Mouse (Mus musculus): ENCODE measurements around the gene Fam129a.

The Fam129a gene

DNA sequence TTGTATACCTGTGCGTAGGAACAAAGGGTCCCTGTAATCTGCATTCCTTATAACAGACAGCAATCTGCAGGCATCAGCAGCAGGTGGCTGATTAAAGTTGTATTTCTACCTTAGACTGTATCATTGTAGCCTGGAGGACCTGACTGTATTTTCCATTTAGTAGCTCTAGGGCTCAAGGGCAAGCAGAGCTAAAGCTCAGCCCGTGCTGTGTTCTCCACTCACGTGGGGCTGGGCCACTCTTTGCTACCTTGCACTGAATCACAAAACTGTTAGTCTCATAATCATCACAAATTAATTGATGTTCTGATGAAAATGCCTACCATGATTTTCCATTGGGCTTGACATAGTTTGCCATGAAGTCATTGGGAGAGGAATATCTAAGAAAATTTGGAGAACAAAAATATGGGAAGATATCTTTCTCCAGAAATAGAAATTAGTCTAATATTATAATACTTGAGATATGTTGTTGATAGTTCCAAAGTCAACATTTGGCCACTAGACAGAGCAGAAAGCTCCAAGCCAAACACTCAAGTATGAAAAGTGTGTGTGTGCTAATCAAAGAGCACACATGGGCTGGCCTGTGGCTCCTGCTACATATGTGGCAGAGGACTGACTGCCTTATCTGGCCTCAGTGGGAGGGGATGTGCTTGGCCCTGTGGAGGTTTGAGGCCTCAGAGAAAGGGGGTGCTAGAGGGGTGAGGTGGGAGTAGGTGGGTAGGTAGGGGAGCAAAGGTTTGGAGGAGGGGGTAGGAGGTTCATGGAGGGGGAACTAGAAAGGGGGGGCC, 53.6 kb downstream of the Fam129a start:
- in situ Hi-C loops (cut with MboI; ENCODE audit: unreplicated experiment in 2 of 2): no loop called here

DNA sequence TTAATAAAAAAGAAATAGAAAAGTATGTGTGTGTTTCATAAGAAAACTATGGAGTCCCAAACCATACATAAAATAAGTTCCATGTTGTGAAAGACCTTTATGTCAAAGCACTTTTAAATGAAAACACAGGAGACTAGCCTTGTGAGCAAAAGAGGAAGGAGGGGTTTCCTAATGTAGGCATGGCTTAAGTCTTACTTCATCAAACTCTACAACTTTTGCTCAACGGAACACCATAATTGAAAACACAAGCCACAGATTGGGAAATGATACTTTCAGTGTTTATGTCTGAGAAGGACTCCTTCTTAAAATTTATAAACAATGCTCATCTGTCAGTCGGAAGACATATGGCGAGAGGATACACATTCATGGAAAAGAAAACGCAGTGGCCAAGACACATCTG, 54.3 kb downstream of the Fam129a start:
- in situ Hi-C loops (cut with MboI; ENCODE audit: unreplicated experiment in 2 of 2): no loop called here

DNA sequence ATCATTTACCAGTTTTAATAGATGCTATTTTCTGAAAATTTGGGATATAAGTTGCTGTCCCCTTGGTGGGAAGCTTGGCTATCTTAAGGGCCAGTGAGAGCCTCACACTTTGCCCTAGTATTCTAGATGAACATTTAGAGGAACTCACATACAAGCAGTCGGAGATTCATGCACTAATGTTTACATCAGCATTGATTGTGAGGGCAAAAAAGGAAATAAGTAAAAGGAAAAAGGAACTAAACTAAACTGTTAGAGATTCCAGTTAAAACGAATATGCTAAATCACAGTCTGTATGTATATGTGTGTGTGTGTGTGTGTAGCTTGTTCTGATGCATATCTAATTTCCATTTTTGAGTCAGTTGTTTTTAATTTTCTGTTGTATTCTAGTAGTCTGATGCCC, 54.7 kb downstream of the Fam129a start:
- in situ Hi-C loops (cut with MboI; ENCODE audit: unreplicated experiment in 2 of 2): no loop called here

DNA sequence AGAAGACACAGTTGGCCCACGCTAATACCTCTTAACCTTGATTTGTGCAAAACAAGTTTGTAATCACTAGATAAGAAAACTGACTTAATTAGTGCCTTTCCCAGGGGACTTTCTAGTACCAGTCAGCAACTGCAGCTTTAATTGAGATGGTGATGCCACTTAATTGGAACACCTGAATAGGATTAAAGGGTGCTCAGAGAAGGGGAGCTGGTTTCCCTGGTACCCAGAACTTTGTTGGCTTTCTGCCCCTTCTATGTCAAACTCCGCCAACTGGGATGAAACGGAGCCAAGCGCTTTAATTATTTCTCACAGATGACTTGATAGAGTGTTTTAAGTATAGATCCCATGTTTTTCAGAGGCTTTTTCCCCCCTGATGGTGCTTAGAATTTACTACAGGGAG, 55.6 kb downstream of the Fam129a start:
- in situ Hi-C loops (cut with MboI; ENCODE audit: unreplicated experiment in 2 of 2): no loop called here

DNA sequence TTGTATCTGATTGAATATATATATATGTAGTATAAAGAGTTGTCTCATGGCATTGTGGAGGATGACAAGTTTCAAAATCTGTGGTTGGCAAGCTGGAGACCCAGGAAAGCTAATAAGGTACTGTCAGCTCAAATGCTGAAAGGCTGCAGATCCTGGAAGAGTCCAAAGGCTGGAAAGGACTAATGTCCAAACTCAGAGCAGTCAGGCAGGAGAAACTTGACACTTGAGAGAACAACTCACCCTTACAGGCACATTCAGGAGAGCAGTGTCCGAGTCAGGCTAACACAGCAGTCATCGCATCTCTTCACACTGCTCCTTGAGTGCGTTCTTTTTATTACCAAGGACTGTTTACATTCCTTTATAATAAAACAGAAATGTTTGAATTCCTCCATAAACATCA, 56.2 kb downstream of the Fam129a start:
- in situ Hi-C loops (cut with MboI; ENCODE audit: unreplicated experiment in 2 of 2): no loop called here

DNA sequence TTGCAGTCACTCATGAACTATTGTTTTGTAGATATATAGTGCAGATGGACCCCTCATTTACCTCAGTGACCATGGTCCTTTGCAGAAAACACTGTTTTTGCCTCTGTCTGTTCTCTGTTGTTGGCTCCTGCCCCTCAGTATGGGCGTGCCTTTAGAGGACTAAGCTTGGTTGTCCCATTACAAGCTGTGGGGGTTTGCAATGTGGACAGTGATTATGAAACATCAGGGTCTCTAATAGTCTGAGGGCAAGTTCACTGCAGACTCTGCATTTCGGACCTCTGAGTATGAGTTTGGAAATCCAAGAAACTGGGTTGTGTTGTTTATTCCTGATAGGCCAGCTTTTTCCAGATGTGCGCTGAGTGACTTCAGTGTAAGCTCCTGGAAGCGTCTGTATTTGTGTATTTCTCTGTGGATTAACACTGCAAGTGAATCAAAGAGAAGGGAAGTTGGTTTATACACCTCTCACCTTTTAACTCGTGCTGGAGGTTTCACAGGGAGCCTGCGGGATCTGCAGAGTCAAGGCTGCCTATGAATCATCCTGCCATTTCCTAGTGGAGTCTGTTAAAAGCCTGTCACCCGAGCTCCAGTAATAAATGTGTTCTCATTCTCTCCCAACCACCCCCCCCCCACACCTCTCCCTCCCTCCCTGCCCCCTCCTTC, 58.7 kb downstream of the Fam129a start:
- in situ Hi-C loops (cut with MboI; ENCODE audit: unreplicated experiment in 2 of 2): no loop called here

DNA sequence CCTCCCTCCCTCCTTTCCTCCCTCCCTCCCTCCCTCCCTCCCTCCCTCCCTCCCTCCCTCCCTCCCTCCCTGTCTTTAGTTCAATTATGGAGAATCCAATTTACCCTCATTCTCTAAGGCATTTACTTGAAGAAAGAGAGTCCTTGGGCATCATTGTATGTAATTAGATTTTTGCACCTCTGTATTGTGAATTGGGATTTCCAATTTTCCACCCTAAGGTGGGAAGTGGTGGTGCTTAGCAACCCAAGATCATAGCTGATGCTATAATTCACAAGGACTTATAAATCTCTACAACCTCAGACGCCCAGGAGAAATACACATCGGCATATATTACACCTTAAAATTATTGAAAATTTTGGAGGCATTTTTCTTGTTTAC, 59.3 kb downstream of the Fam129a start:
- in situ Hi-C loops (cut with MboI; ENCODE audit: unreplicated experiment in 2 of 2): no loop called here

DNA sequence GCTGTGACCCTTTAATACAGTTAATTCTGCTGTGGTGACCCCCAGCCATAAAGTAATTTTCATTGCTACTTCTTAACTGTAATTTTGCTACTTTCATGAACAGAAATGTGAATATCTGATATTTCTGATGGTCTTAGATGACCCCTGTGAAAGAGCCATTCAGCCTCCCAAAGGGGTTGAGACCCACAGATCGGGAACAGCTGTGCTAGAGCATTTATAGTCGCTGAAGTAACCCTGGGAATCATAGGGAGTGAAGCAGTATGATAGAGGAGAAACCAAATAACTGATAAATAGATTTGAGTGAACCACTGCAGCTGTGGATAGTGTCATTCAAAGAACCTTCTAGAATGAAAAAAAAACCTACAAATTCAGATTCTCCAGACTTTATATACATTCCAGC, 60.1 kb downstream of the Fam129a start:
- in situ Hi-C loops (cut with MboI; ENCODE audit: unreplicated experiment in 2 of 2): no loop called here

DNA sequence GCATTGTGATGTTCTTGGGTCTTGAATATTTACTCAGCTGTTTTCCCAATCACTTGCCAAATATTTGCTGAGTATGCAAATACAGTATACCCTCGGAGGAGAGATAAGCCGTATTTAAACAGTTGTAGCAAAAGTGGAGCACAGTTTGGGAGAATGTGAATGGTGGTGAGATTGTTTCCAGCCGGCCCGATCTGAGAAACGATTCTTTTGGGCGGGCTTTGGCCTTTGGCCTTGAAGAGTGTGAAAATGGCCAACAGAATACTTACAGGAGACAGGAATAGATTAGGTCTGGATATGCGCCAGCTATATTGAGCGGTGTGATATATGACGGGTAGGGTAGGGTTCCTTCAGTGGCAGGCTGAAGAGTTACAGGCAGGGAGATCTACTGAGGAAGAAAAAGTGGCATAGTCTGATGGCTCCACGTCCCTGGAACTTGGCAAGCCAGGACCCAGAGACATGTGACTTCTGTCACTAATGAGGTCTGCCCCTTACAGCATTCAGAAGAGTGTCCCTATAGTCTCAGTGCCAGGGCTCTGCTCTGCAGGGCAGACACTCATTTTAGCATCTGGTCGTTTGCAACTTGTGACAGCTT, 60.8 kb downstream of the Fam129a start:
- in situ Hi-C loops (cut with MboI; ENCODE audit: unreplicated experiment in 2 of 2): no loop called here

DNA sequence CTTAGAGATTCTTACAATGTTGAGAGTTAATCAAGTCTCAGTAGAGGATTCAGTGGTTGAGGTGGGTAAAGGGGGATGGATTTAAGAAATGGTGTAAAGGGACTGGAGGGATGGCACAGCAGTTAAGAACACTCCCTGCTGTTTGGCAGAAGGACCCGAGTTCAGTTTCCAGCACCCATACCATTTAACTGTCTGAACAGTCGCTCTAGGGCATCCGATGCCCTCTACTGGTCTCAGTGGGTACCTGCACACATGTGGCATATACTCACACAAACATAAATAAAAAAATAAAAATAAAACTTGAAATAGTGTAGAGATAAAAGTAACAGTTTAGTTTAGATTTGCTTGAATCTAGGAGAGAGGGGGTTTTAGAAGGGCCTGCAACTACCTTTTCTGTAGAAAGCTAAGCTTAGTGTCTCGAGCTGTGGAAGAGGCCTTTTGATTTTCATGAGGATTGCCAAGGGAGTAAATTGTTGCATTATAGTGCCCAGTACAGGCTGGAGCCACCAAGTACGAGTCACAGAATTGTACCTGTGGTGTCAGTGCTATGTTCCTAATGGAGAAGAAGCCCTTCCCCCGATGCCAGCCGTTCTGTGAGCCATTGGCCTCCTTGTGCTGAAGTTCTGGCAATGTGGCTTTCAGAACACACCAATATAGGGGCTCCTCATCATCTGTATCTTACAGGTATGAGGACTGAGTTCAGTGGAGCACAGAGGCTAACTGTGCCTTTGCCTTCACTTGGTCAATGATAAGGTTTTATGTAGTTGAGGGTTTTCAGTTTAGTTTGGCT, 61.8 kb downstream of the Fam129a start:
- in situ Hi-C loops (cut with MboI; ENCODE audit: unreplicated experiment in 2 of 2): no loop called here

DNA sequence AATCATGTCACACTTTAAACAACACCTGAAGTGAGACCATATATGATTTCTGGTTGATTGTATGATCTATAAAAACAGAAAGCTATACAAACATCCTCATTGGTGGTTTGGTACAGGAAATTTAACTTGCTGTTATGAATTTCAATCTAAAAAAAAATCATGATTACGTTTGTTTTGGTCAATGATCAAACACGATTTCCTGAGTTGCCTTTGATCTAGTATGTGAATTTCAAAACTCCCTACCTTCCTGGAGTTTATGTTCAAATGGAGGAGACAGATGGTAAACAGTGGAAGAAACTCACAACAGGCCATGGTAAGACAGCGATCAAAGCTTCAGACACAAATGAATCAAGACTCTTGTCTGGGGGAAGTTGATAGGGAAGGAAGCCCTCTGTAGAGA, 65.7 kb downstream of the Fam129a start:
- in situ Hi-C loops (cut with MboI; ENCODE audit: unreplicated experiment in 2 of 2): no loop called here

DNA sequence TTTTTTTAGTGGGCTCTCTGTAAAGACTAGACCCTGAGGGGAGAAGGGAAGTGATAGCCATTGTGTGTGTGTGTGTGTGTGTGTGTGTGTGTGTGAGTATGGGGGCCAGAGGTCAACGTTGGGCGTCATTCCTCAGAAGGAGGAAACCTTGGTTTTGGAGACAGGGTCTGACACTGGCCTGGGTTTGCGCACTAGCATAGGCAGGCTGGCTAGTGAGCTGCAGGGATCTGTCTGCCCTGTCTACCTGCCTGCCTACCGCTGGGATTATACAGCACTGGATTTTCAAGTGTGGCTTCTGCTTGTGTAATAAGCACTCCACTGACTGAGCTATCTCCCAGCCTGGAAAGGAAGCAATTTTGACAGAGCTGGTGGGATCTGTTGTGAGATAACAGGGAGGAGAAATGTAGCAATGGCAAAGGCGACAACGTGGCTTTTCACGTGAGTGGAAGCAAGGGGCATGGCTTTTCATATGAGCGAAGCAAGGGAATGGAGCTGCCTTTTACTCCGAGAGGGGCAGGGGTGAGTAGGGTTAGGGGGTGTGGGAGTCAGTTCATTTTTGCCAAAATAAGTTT, 66.5 kb downstream of the Fam129a start:
- in situ Hi-C loops (cut with MboI; ENCODE audit: unreplicated experiment in 2 of 2): no loop called here

DNA sequence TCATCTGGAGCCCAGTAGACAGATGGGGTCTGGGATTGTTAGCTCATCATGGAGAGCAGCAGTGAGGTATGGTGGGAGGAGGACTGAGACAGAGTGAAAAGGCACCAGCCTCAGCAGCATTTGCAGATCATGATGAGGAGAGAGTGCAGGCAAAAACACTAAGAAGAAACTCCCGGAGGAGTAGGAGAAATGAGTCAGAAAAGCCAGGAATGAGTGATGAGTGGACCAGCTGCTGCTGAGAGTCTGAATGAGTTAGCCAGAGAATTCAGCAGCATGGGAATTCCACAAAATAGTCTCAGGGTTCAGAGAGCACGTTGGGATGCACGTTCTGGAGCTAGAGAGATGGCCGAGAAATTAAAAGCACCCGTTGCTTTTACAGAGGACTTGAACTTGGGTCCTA, 67.4 kb downstream of the Fam129a start:
- in situ Hi-C loops (cut with MboI; ENCODE audit: unreplicated experiment in 2 of 2): no loop called here

DNA sequence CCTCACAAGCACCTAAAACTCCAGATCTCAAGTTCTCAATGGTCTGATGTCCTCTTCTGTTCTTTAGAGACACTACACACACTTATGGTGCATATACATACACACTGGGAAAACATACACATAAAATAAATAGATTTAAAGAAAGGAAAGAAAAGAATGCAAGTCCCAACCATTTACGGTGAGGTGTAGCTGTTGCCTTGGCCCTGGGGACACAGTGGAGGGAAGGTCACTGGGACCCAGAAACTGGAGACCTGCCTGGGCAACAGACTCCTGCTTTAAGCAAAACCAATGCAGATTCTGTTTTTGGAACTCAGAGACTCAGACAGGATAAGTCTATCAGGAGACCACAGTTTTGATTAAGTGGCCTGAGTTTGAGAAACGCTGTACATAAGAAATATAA, 67.8 kb downstream of the Fam129a start:
- in situ Hi-C loops (cut with MboI; ENCODE audit: unreplicated experiment in 2 of 2): no loop called here

DNA sequence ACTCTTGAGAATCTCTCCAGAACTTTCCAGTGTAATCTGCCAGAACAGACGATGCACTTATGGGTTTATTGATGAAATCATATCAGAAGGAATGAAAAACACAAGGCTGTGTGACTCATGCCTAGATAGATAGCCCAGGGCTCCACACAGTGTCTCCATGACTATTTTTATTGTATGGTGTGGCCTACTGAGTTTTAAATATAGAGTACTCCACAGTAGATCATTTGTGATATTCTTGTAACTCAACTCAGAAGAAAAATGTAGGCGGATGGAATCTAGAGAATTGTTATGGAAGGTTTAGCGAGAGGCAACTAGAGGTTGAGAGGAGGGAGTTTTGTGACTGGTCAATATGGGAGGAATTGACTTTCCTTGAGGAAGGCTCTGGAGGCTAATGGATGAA, 75.4 kb downstream of the Fam129a start:
- in situ Hi-C loops (cut with MboI; ENCODE audit: unreplicated experiment in 2 of 2): no loop called here

DNA sequence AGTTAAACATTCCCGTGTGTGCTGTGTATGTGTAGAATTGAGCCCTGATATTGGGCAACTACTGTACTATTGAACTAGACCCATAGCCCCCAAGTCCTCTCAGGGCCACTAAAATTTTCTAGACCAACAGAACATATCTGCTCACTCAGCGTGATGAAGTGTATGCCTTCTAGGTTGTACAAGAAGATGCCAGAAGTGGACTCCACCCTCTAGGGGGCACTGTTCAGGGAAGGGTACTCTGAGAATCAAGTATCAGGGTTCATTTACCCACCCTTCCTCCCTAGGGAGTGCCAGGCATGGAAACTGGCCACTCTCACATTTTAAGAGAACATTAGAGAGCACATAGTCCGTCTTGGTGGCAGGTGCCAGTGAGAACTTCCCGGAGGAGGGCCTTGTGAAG, 77.1 kb downstream of the Fam129a start:
- in situ Hi-C loops (cut with MboI; ENCODE audit: unreplicated experiment in 2 of 2): no loop called here

DNA sequence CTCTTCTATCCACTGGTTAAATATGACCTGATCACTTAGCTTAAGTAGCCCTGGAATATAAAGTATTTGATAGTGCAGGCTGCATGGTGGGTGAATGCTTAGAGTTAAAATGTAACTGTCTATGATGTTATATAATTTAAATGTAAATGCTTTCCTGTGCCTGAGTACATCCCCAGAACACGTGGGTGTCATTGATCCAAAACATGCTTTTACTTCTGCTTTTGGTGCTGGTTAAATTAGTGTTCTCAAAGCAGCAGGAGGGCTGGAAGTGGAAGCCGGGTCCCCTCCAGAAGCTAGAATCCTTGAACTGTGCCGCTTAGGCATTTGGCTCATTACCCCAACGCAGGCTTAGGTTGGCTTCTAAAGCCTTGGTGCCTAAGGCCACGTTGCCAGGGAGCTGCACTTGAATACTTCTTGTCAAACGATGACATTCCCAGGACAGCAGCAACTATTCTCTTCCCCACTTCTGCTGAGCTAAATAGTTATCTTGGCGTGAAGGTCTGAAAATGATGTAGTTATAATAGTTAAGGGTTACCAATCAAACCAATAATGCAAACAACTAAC, 86.1 kb downstream of the Fam129a start:
- in situ Hi-C loops (cut with MboI; ENCODE audit: unreplicated experiment in 2 of 2): no loop called here

DNA sequence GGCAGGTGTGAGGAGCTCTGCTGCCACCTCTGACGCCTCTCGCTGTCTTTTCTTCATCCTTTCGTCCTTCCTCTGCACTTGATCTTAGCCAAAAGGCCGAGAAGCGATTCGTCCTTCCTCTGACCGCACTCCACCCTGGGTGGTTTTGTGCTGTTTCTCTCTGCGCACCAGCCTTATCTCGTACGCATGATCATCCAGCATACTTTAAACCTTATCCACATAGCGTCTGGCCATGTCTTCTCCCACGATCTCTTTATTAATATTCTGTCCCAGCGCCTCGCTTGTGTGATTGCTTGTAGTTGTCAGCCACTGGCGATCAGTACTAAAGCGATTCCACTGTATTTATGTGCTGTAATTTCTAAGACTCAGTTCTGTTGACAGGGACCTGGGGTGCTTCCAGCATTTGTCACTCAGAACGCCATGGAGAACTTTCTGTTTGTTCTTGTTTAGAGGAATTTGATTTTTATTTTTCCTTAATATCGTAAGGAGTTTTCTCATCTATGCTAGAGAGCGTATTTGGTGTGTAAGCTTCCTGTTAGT, 87.4 kb downstream of the Fam129a start:
- in situ Hi-C loops (cut with MboI; ENCODE audit: unreplicated experiment in 2 of 2): no loop called here

DNA sequence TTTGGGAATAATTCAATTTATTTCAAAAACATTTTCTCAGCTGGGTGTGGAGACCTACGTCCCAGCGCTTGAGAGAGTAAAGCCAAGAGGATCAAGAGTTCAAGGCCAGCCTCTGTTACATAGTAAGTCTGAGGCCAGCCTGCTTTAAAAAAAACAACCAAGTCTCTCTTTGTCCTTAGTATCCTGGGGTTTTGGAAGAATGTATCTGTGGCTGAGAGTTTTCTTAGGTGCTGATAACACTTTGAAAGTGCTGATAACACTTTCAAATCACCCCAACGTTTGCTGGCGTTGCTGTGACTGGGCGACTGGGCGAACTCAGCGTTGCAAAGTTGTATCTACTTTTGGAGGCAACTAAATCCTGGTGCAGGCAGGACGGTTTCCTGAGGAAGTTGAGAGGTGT, 88.7 kb downstream of the Fam129a start:
- in situ Hi-C loops (cut with MboI; ENCODE audit: unreplicated experiment in 2 of 2): no loop called here

DNA sequence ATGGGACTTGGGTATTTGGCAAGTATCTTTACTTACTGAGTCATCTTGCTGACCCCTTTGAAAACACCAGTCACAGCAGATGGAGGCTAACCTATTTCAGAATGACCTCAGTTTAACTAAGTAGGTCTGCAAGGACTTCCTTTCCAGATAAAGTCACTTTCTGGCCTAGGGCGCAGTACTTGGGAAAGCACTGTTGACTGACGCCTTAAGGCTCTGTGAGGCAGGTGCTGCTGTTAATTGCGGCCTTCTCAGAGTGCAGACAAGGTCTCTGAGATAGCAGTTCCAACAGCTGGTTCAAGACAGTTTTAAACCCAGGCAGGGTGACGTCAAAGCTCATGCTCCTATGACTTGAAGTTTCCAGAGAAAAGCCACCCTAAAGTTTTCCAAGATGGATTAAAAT, 89.3 kb downstream of the Fam129a start:
- in situ Hi-C loops (cut with MboI; ENCODE audit: unreplicated experiment in 2 of 2): no loop called here
